Mouse (Mus musculus) brain, adult 2 months (tissue): ENCODE results near the gene Map4.
"Not testable (repeated sequence)": the region's sequence is repeated elsewhere in the genome, so short reads cannot be mapped to it uniquely, and the experiment has no call there.

Source experiments
- DNase-seq: peaks from one replicate; pipeline ENCODE4 v3.0.0; 2011; ENCODE audit warnings: low read depth, low spot score

Gene Map4

GRCm38 (mm10) chr9:109917931-109918330 is 13.3 kb upstream of the Map4 start:
- DNase-seq, result peak; percentile 28

GRCm38 (mm10) chr9:109929131-109929530 is 2.1 kb upstream of the Map4 start:
- DNase-seq, result no peak

GRCm38 (mm10) chr9:109930063-109930462 is 1.2 kb upstream of the Map4 start:
- no peak for DNase-seq

GRCm38 (mm10) chr9:109930752-109931151 is 508 bp upstream of the Map4 start:
- DNase-seq, result no peak

GRCm38 (mm10) chr9:109932361-109932755 is 1.1 kb downstream of the Map4 start:
- peak; percentile 36 for DNase-seq

- DNase-seq, result peak; percentile 82
Observed at GRCm38 (mm10) chr9:109932756-109933375, 1.6 kb downstream of the Map4 start.

GRCm38 (mm10) chr9:109939401-109939800 is 8.1 kb downstream of the Map4 start:
- DNase-seq, result no peak

- peak; percentile 42 for DNase-seq
Observed at GRCm38 (mm10) chr9:109942796-109943195, 11.5 kb downstream of the Map4 start.

- no peak for DNase-seq
Observed at GRCm38 (mm10) chr9:109944712-109945111, 13.5 kb downstream of the Map4 start.

- no peak for DNase-seq
Observed at GRCm38 (mm10) chr9:109948546-109948945, 17.3 kb downstream of the Map4 start.

- DNase-seq, result peak; percentile 45
Observed at GRCm38 (mm10) chr9:109949801-109950200, 18.5 kb downstream of the Map4 start.

GRCm38 (mm10) chr9:109953538-109953937 is 22.3 kb downstream of the Map4 start:
- DNase-seq, result no peak

- no peak for DNase-seq
Observed at GRCm38 (mm10) chr9:109954631-109955030, 23.4 kb downstream of the Map4 start.

- DNase-seq, result no peak
Observed at GRCm38 (mm10) chr9:109959456-109960150, 28.3 kb downstream of the Map4 start.

- no peak for DNase-seq
Observed at GRCm38 (mm10) chr9:109960593-109960992, 29.3 kb downstream of the Map4 start.

- DNase-seq, result no peak
Observed at GRCm38 (mm10) chr9:109964761-109965160, 33.5 kb downstream of the Map4 start.

GRCm38 (mm10) chr9:109968351-109969116 is 37.3 kb downstream of the Map4 start:
- DNase-seq, result peak; percentile 87

- DNase-seq, result peak; percentile 74
Observed at GRCm38 (mm10) chr9:109969181-109969580, 37.9 kb downstream of the Map4 start.

- peak; percentile 27 for DNase-seq
Observed at GRCm38 (mm10) chr9:109969792-109970336, 38.6 kb downstream of the Map4 start.

- not testable (repeated sequence) for DNase-seq
Observed at GRCm38 (mm10) chr9:109971711-109972110, 40.5 kb downstream of the Map4 start.

GRCm38 (mm10) chr9:109980223-109980622 is 49.0 kb downstream of the Map4 start:
- DNase-seq, result not testable (repeated sequence)

- DNase-seq, result peak; percentile 95
Observed at GRCm38 (mm10) chr9:109985416-109985815, 54.2 kb downstream of the Map4 start.
